17 mouse cellular contexts compared by ENCODE assay signal in the genomic region with DNA sequence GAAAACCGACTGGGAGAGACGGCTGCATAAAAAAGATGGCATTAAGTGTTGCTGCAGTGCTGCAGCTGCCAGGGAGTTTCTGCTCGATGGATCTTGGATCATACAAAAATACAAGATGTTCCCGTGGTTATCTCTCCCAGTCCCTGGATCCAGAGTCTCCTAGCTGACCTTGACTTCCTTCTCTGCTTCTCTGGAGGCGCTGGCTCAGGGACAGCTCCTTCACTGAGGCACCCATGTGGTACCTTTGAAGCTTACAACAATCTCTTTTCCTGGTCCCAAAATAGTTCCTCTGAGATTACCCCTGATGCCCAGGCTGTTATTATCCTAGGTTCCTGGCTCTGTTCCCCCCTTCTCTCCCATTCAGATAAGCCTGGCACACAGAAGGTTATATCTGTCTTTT.
DNase-seq lines count a peak whose midpoint lies in the region; ATAC-seq and TF ChIP-seq lines count a peak whose summit lies in the region.
"Had no signal": no experiment of that assay in that cellular context is flagged by ENCODE, and none has a peak within 500 bp of the region (broad histone marks: within the 10 kb centered on the region; RNA-seq: fewer than 3 reads in every experiment).

No protein-coding gene starts in this region.

- peaks cover 32% of the 10 kb centered on the region for H3K4me1 ChIP-seq in heart, embryonic 15.5 days (replicated peaks)
- no peaks in the 10 kb centered on the region for H3K4me1 ChIP-seq in lung, adult 2 months (ENCODE audit: control insufficient read depth, insufficient read depth, low read length)
- H3K4me1 ChIP-seq: limb, embryonic 12.5 days; liver, embryonic 15.5 days; neural tube, embryonic 13.5 days had no signal

- no peaks in the 10 kb centered on the region for H3K36me3 ChIP-seq in heart, embryonic 15.5 days
- H3K36me3 ChIP-seq: limb, embryonic 12.5 days; liver, embryonic 15.5 days; neural tube, embryonic 13.5 days had no signal

- ATAC-seq in heart, embryonic 15.5 days (replicated peaks; ENCODE audit: insufficient number of reproducible peaks, insufficient read depth, low FRiP score, low read depth) = 0 out of 2 replicates have a peak, but pooled peaks have one; percentile 35
- ATAC-seq: activated CD4-positive, CD25-positive, alpha-beta regulatory T cell, adult 4 months had no signal

- DNase-seq in adrenal gland, adult 8-10 months = peak; percentile 12
- DNase-seq in adrenal gland, adult 18-20 months (ENCODE audit: low spot score in 2 of 2) = no peak
- DNase-seq in ovary, adult 18-20 months (ENCODE audit: low spot score) = peak; percentile 74
- DNase-seq in ovary, postnatal 14 days (ENCODE audit: low spot score) = no peak
- DNase-seq in testis, postnatal 10 days (ENCODE audit: low spot score) = peak; percentile 55
- DNase-seq in lung, adult 2 months = no peak
- DNase-seq in layer of hippocampus, adult 11-12 months (ENCODE audit: low spot score) = no peak
- DNase-seq: cerebellum, adult 9-11 months; gastrocnemius, postnatal 36 days; kidney, adult 9 months; right cerebral cortex, adult 18-20 months; thymus, postnatal 36 days had no signal

- H3K4me3 ChIP-seq in heart, embryonic 15.5 days = no peak overlapping the region
- no peak overlapping the region for H3K4me3 ChIP-seq in lung, adult 2 months (replicated peaks; ENCODE audit: extremely low read depth, low read depth, low read length)
- H3K4me3 ChIP-seq: limb, embryonic 12.5 days; liver, embryonic 15.5 days; neural tube, embryonic 13.5 days had no signal

- H3K27ac ChIP-seq in heart, embryonic 15.5 days = peak overlapping the region; percentile 79
- H3K27ac ChIP-seq: limb, embryonic 12.5 days; liver, embryonic 15.5 days; neural tube, embryonic 13.5 days had no signal

- no peak for TF ChIP-seq POLR2A in lung, adult 2 months (IDR thresholded peaks at IDR 0.05; ENCODE audit: borderline replicate concordance, extremely low read depth, low read depth, low read length)

- H3K27me3 ChIP-seq in heart, embryonic 15.5 days = no peaks in the 10 kb centered on the region
- H3K27me3 ChIP-seq: limb, embryonic 12.5 days; liver, embryonic 15.5 days; neural tube, embryonic 13.5 days had no signal

- no peak overlapping the region for H3K9ac ChIP-seq in heart, embryonic 15.5 days
- H3K9ac ChIP-seq: limb, embryonic 12.5 days; liver, embryonic 15.5 days; neural tube, embryonic 13.5 days had no signal

- H3K9me3 ChIP-seq in heart, embryonic 15.5 days (replicated peaks) = no peaks in the 10 kb centered on the region
- H3K9me3 ChIP-seq: limb, embryonic 12.5 days; liver, embryonic 15.5 days; neural tube, embryonic 13.5 days had no signal

- H3K4me2 ChIP-seq in heart, embryonic 15.5 days = peak overlapping the region; percentile 20; the same call in 1 of the 2 replicates
- H3K4me2 ChIP-seq: limb, embryonic 12.5 days; liver, embryonic 15.5 days; neural tube, embryonic 13.5 days had no signal

- TF ChIP-seq CTCF in lung, adult 2 months (IDR thresholded peaks at IDR 0.05; ENCODE audit: insufficient read depth, low read length) = no peak

- 24% methylated on average over 5 of the region's 5 CpGs for WGBS in heart, embryonic 15.5 days
- 57% methylated on average over 5 of the region's 5 CpGs for WGBS in lung, adult 2 months

Comparison
In these comparisons a context has a peak if more than half of its experiments do, and no peak if none do; other contexts are left out.
1. DNase-seq: peak in adrenal gland, adult 8-10 months (single experiment), ovary, adult 18-20 months (single experiment) and testis, postnatal 10 days (single experiment); none in adrenal gland, adult 18-20 months (0 of 2), ovary, postnatal 14 days (single experiment), lung, adult 2 months (single experiment) and layer of hippocampus, adult 11-12 months (single experiment).